Mouse (Mus musculus) ES-Bruce4 (cell line): ENCODE data around the gene Phyh.

ENCODE experiments used
- EP300 ChIP-seq: IDR thresholded peaks from 2 replicates; pipeline ENCODE4 v1.6.1; 2011; ENCODE audit warnings: low read depth, low read length; ENCODE audit not compliant: insufficient read depth
- POLR2A ChIP-seq: IDR thresholded peaks from one replicate; pipeline ENCODE4 v1.8.1; 2011; ENCODE audit warnings: low read length; ENCODE audit not compliant: insufficient read depth

DNA sequence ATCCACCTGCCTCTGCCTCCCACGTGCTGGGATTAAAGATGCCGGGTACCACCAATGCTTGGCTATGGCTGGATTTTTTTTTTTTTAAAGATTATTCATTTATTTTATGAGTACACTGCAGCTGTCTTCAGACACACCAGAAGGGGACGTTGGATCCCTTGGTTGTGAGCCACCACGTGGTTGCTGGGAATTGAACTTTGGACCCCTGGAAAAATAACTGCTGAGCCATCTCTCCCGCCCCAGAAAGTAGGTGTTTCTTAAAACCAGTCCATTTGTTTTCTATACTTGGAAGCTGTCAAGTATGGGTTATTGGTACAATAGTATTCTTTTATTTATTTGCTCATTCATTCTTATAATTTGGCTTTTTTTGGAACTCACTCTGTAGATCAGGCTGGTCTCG, 31.9 kb upstream of the Phyh start:
- no peak for TF ChIP-seq EP300
- no peak for TF ChIP-seq POLR2A
